Mouse (Mus musculus): ENCODE measurements around the gene Ripply2. TPM values are rescaled to one million over a fixed set of nuclear protein-coding genes. Genes with fewer than 3 reads are reported as not detected.
"Not testable (repeated sequence)": the region's sequence is repeated elsewhere in the genome, so short reads cannot be mapped to it uniquely, and the experiment has no call there.

Gene Ripply2
- polyA plus RNA-seq (2015; fragmentation: Nextera tagmentation; extraction: Ambion mirVana): 0.58 and 1.1 TPM in 2 replicates

DNA sequence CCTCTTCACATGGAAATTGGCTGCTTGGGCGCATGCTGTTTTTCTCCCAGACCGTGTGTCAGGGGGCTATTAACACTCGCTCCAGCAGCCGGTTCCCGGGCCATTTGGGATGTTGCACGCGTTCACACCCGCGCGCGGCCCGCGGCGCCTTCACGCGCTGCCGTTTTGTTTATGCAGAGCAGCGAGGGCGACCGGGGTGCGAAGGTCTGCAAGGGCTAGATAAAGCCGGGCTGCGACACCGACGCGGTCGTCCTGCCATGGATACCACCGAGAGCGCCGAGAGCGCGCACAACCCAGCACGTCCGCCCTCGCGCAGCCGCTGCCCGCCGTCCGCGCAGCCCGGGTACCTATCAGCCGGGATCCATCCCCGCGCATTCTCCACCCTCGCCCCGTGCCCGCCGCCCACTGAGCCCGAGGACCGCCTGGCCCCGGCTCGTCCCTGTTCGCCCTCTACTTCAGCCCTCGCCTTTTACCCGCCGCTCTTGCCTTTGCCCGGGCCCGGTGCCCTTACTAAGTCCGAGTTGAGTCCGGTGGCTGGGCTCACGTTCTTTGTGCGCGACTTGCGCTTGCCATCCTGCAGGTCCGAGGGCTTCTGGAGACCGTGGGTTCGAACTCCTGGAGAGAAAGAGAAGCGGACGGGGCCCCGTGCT lies at the start of gene Ripply2:
Gene Ripply2 (plus strand): TSS at position 250 of the 650 bp plus-strand sequence.
- H3K27me3 ChIP-seq: peaks cover 47% of the 10 kb centered on the region
- H3K4me3 ChIP-seq: peak within 1 kb of the TSS; percentile 60
- no peak within 1 kb of the TSS for H3K27ac ChIP-seq
- no peaks in the 10 kb centered on the region for H3K9me3 ChIP-seq (replicated peaks)
- peaks cover 10% of the 10 kb centered on the region; the same call in 1 of the 2 replicates for H3K4me1 ChIP-seq (replicated peaks)
- under 1% methylated on average over 71 of the region's 71 CpGs for WGBS
- ATAC-seq (replicated peaks; ENCODE audit: insufficient number of reproducible peaks, insufficient read depth, low FRiP score, low read depth): peak; percentile 53; the same call in 1 of the 2 replicates
- no peaks in the 10 kb centered on the region for H3K36me3 ChIP-seq
- peak within 1 kb of the TSS; percentile 94 for H3K4me2 ChIP-seq
- H3K9ac ChIP-seq: peak within 1 kb of the TSS; percentile 45

- H3K4me1 ChIP-seq (replicated peaks); H3K9me3 ChIP-seq (replicated peaks); H3K4me3 ChIP-seq; H3K27me3 ChIP-seq; H3K27ac ChIP-seq; H3K36me3 ChIP-seq; ATAC-seq (replicated peaks; ENCODE audit: insufficient number of reproducible peaks, insufficient read depth, low FRiP score, low read depth); H3K4me2 ChIP-seq; H3K9ac ChIP-seq: not testable (repeated sequence)
Measured at GRCm38 (mm10) chr9:86972471-86972870, 42.9 kb upstream of the Ripply2 start.

- Histone ChIP-seq H3K4me1 (replicated peaks) (no peaks in the 10 kb centered on the region), H3K27ac (no peak overlapping the region), H3K9me3 (replicated peaks) (no peaks in the 10 kb centered on the region), H3K36me3 (no peaks in the 10 kb centered on the region), H3K27me3 (no peaks in the 10 kb centered on the region), H3K4me3 (no peak overlapping the region), H3K4me2 (no peak overlapping the region), H3K9ac (no peak overlapping the region)
- ATAC-seq (replicated peaks; ENCODE audit: insufficient number of reproducible peaks, insufficient read depth, low FRiP score, low read depth): no peak
- WGBS: 71% methylated on average over 4 of the region's 4 CpGs
Measured at GRCm38 (mm10) chr9:86973562-86973961, 41.8 kb upstream of the Ripply2 start.

DNA sequence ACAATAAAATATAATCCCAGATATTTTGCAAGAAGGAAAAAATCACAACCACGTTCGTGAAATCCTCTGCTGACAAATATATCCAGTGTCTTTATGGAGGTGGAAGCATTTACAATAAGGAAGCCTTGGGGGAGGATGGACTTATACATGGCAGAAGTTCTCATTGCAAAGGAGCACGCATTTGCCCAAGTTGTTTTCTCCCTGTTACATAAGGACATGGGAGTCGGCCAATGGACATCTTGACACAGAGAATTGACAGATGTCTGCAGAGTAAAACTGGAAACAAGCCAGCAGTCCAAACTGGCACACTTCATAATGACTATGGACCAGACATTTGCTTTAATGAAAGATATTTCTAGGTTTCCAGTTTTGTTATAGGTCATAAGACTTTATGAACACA lies 38.4 kb upstream of the Ripply2 start:
- 72% methylated on average over 4 of the region's 4 CpGs for WGBS
- Histone ChIP-seq H3K9ac (no peak overlapping the region), H3K27ac (no peak overlapping the region), H3K4me3 (no peak overlapping the region), H3K27me3 (no peaks in the 10 kb centered on the region), H3K4me2 (no peak overlapping the region), H3K36me3 (no peaks in the 10 kb centered on the region), H3K4me1 (replicated peaks) (no peaks in the 10 kb centered on the region), H3K9me3 (replicated peaks) (no peaks in the 10 kb centered on the region)
- ATAC-seq (replicated peaks; ENCODE audit: insufficient number of reproducible peaks, insufficient read depth, low FRiP score, low read depth): no peak

GRCm38 (mm10) chr9:86978257-86978907 lies 37.0 kb upstream of the Ripply2 start:
- Histone ChIP-seq H3K27me3 (no peaks in the 10 kb centered on the region), H3K4me3 (no peak overlapping the region), H3K36me3 (no peaks in the 10 kb centered on the region), H3K27ac (no peak overlapping the region), H3K9ac (no peak overlapping the region), H3K4me2 (no peak overlapping the region), H3K9me3 (replicated peaks) (no peaks in the 10 kb centered on the region), H3K4me1 (replicated peaks) (no peaks in the 10 kb centered on the region)
- ATAC-seq (replicated peaks; ENCODE audit: insufficient number of reproducible peaks, insufficient read depth, low FRiP score, low read depth): no peak
- 62% methylated on average over 7 of the region's 7 CpGs for WGBS

GRCm38 (mm10) chr9:86980048-86980447 lies 35.3 kb upstream of the Ripply2 start:
- H3K9me3 ChIP-seq (replicated peaks): no peaks in the 10 kb centered on the region
- no peak overlapping the region for H3K4me3 ChIP-seq
- H3K4me2 ChIP-seq: no peak overlapping the region
- H3K27me3 ChIP-seq: no peaks in the 10 kb centered on the region
- H3K9ac ChIP-seq: no peak overlapping the region
- no peaks in the 10 kb centered on the region for H3K4me1 ChIP-seq (replicated peaks)
- H3K36me3 ChIP-seq: no peaks in the 10 kb centered on the region
- no peak for ATAC-seq (replicated peaks; ENCODE audit: insufficient number of reproducible peaks, insufficient read depth, low FRiP score, low read depth)
- H3K27ac ChIP-seq: no peak overlapping the region

GRCm38 (mm10) chr9:86980942-86981341 lies 34.4 kb upstream of the Ripply2 start:
- Histone ChIP-seq H3K36me3 (no peaks in the 10 kb centered on the region), H3K27me3 (no peaks in the 10 kb centered on the region), H3K4me3 (no peak overlapping the region), H3K9me3 (replicated peaks) (no peaks in the 10 kb centered on the region), H3K27ac (no peak overlapping the region), H3K4me1 (replicated peaks) (no peaks in the 10 kb centered on the region), H3K9ac (no peak overlapping the region), H3K4me2 (no peak overlapping the region)
- ATAC-seq (replicated peaks; ENCODE audit: insufficient number of reproducible peaks, insufficient read depth, low FRiP score, low read depth): no peak
- 62% methylated on average over 2 of the region's 2 CpGs for WGBS

DNA sequence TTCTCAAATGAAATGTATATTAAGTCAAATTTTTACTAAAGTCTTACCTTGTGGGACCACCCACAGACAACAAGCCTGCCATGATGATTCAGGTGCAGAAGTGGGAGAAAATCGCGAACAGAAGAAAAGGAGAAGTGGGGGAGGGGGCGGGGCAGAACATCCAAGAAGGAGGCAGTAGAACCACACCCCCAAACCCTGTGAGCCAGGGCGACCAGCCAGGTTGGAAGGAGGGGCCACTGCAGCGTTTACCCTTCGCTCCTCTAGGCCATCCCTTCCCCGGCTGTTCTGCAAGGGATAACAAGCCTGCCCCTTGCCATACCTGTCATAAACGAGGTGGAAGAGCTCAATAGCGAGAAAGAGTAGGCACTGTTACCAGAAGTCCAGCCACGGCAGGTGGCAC lies 33.8 kb upstream of the Ripply2 start:
- Histone ChIP-seq H3K9ac (no peak overlapping the region), H3K9me3 (replicated peaks) (no peaks in the 10 kb centered on the region), H3K36me3 (no peaks in the 10 kb centered on the region), H3K4me3 (no peak overlapping the region), H3K4me1 (replicated peaks) (no peaks in the 10 kb centered on the region), H3K27me3 (no peaks in the 10 kb centered on the region), H3K27ac (no peak overlapping the region), H3K4me2 (no peak overlapping the region)
- no peak for ATAC-seq (replicated peaks; ENCODE audit: insufficient number of reproducible peaks, insufficient read depth, low FRiP score, low read depth)
- WGBS: 24% methylated on average over 10 of the region's 10 CpGs

DNA sequence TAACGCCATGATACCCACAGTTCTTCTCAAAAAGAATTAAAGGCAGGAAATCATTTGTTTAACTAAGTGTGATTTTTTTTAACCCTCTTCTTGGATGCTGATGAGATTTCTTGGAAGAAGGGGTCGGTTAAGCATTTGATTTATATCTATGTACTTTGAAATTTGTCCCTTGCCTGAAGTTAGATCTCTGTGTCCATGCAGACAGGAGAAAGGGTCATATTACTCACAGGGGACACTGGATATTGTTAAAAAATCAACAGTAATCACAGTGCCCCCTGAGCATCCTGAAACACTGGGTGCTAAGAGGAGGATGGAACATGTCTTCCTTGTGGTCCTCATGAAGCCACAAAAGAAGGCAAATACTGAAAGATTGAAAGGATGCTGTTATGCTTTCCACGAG lies 30.8 kb upstream of the Ripply2 start:
- H3K4me1 ChIP-seq (replicated peaks): no peaks in the 10 kb centered on the region
- no peak overlapping the region for H3K4me3 ChIP-seq
- no peak overlapping the region for H3K4me2 ChIP-seq
- no peak for ATAC-seq (replicated peaks; ENCODE audit: insufficient number of reproducible peaks, insufficient read depth, low FRiP score, low read depth)
- H3K9me3 ChIP-seq (replicated peaks): no peaks in the 10 kb centered on the region
- no peak overlapping the region for H3K9ac ChIP-seq
- no peaks in the 10 kb centered on the region for H3K27me3 ChIP-seq
- 69% methylated on average over 3 of the region's 3 CpGs for WGBS
- no peak overlapping the region for H3K27ac ChIP-seq
- no peaks in the 10 kb centered on the region for H3K36me3 ChIP-seq

DNA sequence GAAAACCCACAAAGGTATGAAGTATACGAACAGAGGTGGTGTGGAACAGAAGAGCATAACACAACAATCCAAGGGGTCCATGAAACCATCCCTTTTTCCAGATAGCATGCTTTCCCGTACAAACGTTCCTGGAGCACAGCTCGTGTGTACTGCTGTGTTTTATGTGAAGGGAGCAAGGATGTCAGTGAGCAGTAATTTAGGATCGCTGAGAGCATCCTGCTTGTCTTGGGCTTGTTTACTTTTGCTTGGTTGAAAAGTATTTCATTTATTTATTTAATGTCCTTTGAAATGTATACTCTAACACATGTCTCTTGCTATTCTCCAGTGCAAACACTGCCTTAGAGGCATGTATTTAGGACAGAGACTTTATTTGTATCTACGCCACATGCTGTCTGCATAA lies 30.2 kb upstream of the Ripply2 start:
- Histone ChIP-seq H3K9ac (no peak overlapping the region), H3K4me1 (replicated peaks) (no peaks in the 10 kb centered on the region), H3K27ac (no peak overlapping the region), H3K9me3 (replicated peaks) (no peaks in the 10 kb centered on the region), H3K4me3 (no peak overlapping the region), H3K36me3 (no peaks in the 10 kb centered on the region), H3K4me2 (no peak overlapping the region), H3K27me3 (no peaks in the 10 kb centered on the region)
- ATAC-seq (replicated peaks; ENCODE audit: insufficient number of reproducible peaks, insufficient read depth, low FRiP score, low read depth): no peak
- 69% methylated on average over 6 of the region's 6 CpGs for WGBS

DNA sequence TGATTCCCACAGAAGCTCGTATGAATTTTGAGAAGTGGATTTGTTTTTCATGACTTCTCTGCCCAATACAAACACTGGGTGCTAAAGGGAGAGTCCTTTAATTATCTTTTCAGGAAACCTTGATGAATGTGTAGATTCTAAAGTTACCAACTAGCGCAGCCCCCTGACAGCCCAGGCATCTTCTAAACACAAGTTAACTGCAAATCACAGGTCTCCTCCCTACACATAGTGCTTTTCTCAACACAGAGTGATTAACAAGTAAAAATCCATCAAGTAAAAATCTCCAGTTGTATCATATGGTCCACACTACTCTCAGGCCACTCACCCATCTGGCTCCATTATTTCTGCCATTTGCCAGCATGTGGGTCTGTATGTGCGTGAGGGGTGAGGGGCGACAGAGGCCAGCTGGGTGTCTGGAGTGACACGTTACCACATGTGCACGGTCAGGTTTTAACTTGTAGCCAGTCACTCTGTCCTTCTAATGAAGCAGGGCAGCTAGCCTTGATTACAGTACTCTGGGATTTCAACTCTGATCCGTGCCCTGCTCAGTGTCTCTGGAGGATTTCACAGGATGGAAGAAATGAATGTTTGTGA lies 28.5 kb upstream of the Ripply2 start:
- ATAC-seq (replicated peaks; ENCODE audit: insufficient number of reproducible peaks, insufficient read depth, low FRiP score, low read depth): no peak
- no peak overlapping the region for H3K4me3 ChIP-seq
- no peaks in the 10 kb centered on the region for H3K9me3 ChIP-seq (replicated peaks)
- no peaks in the 10 kb centered on the region for H3K36me3 ChIP-seq
- 49% methylated on average over 7 of the region's 7 CpGs for WGBS
- H3K4me1 ChIP-seq (replicated peaks): peaks cover 2% of the 10 kb centered on the region; the same call in 1 of the 2 replicates
- no peak overlapping the region for H3K27ac ChIP-seq
- no peaks in the 10 kb centered on the region for H3K27me3 ChIP-seq
- no peak overlapping the region for H3K9ac ChIP-seq
- H3K4me2 ChIP-seq: no peak overlapping the region

- Histone ChIP-seq H3K9me3 (replicated peaks) (no peaks in the 10 kb centered on the region), H3K4me3 (no peak overlapping the region), H3K36me3 (no peaks in the 10 kb centered on the region), H3K27ac (no peak overlapping the region), H3K9ac (no peak overlapping the region), H3K4me1 (replicated peaks) (peaks cover 3% of the 10 kb centered on the region; the same call in 1 of the 2 replicates), H3K4me2 (no peak overlapping the region), H3K27me3 (no peaks in the 10 kb centered on the region)
- no peak for ATAC-seq (replicated peaks; ENCODE audit: insufficient number of reproducible peaks, insufficient read depth, low FRiP score, low read depth)
Measured at GRCm38 (mm10) chr9:86989822-86990221, 25.5 kb upstream of the Ripply2 start.

Data from heart, embryonic 15.5 days (tissue).